In the genomic region with DNA sequence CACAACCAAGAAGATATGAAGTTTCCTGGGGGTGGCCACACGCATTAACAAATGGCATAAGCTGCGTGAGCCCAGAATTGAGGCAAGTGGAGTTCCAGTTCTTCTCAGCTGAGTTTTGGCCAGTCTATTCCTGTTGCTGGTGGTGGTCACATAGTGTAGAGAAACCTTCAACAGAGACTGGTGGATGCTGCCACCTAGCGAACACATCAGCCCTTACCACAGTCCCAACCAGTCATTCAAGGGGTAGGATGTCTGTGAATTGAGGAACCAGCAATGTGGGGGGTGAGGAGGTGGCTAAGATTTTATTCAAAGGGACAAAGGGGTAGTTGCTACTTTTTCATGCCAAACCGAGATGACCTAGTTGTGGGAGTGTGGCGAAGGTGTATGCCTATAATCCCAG, we compare ENCODE assay signal across 7 mouse cellular contexts. TPM values are rescaled to one million over a fixed set of nuclear protein-coding genes. Genes with fewer than 3 reads are reported as not detected.
DNase-seq lines count a peak whose midpoint lies in the region; ATAC-seq and TF ChIP-seq lines count a peak whose summit lies in the region.

No protein-coding gene starts in this region.

- no peak overlapping the region for H3K4me2 ChIP-seq in hindbrain, embryonic 13.5 days

- no peak overlapping the region for H3K27ac ChIP-seq in MEL (ENCODE audit: control insufficient read depth, low read depth, low read length)
- no peak overlapping the region for H3K27ac ChIP-seq in hindbrain, embryonic 13.5 days

- H3K79me2 ChIP-seq in MEL (ENCODE audit: control insufficient read depth, insufficient read depth, low read length, poor library complexity), result no peaks in the 10 kb centered on the region

- H3K9ac ChIP-seq in MEL (ENCODE audit: control insufficient read depth, low read depth, low read length, poor library complexity, severe bottlenecking), result no peak overlapping the region
- no peak overlapping the region for H3K9ac ChIP-seq in hindbrain, embryonic 13.5 days

- peak; percentile 86 for ATAC-seq in hindbrain, embryonic 13.5 days (ENCODE audit: low FRiP score)

- no peak for TF ChIP-seq POLR2A in MEL (IDR thresholded peaks at IDR 0.05; ENCODE audit: control insufficient read depth in 1 of 2, insufficient read depth in 1 of 2, low read depth in 1 of 2, low read length in 2 of 2, poor library complexity in 1 of 2)

- 17% methylated on average over 5 of the region's 5 CpGs for WGBS in hindbrain, embryonic 13.5 days

- peak; percentile 89 for DNase-seq in MEL (ENCODE audit: low read depth, low spot score)
- DNase-seq in c-Kit-positive CD71-positive TER-119-positive erythroid progenitor cells, embryonic 14.5 days (ENCODE audit: low spot score), result peak; percentile 21
- peak; percentile 72 to 75 for DNase-seq in frontal cortex, postnatal 10 days (ENCODE audit: low spot score in 2 of 2)
- peak; percentile 77 to 83 for DNase-seq in layer of hippocampus, postnatal 14 days (ENCODE audit: low spot score in 2 of 2)
- peak; percentile 81 for DNase-seq in lung, postnatal 10 days
- peak; percentile 79 to 87 for DNase-seq in right cerebral cortex, adult 2 months (ENCODE audit: low spot score in 2 of 2)

- TF ChIP-seq EP300 in MEL (IDR thresholded peaks at IDR 0.05; ENCODE audit: low read depth in 1 of 2, low read length in 2 of 2), result no peak

- TF ChIP-seq RAD21 in MEL (IDR thresholded peaks at IDR 0.05; ENCODE audit: low read depth, low read length), result peak; percentile 90

- no peak overlapping the region for H3K4me3 ChIP-seq in MEL (ENCODE audit: control insufficient read depth in 1 of 2, insufficient read depth in 1 of 2, low read depth in 2 of 2, low read length in 2 of 2)
- H3K4me3 ChIP-seq in hindbrain, embryonic 13.5 days, result no peak overlapping the region

- no peaks in the 10 kb centered on the region for H3K4me1 ChIP-seq in MEL (ENCODE audit: control insufficient read depth in 1 of 2, insufficient read depth in 2 of 2, low read length in 2 of 2)
- peaks cover 19% of the 10 kb centered on the region for H3K4me1 ChIP-seq in hindbrain, embryonic 13.5 days (replicated peaks)

- TF ChIP-seq CTCF in MEL (IDR thresholded peaks at IDR 0.05 in 2 of 3, conservative IDR thresholded peaks at IDR 0.05 in 1 of 3; ENCODE audit: control insufficient read depth in 1 of 3, insufficient read depth in 1 of 3, low read depth in 2 of 3, low read length in 3 of 3, poor library complexity in 1 of 3, severe bottlenecking in 1 of 3), result peak; percentile 77 to 94 (median 81)

- no peaks in the 10 kb centered on the region for H3K9me3 ChIP-seq in MEL (replicated peaks; ENCODE audit: insufficient read depth, low read length)
- H3K9me3 ChIP-seq in hindbrain, embryonic 13.5 days, result no peaks in the 10 kb centered on the region

- H3K27me3 ChIP-seq in MEL (ENCODE audit: control insufficient read depth in 1 of 2, insufficient read depth in 2 of 2, low read length in 2 of 2), result no peaks in the 10 kb centered on the region
- H3K27me3 ChIP-seq in hindbrain, embryonic 13.5 days, result 0 out of 2 replicates have a peak, but pooled peaks cover 5% of the 10 kb centered on the region

- H3K36me3 ChIP-seq in MEL (ENCODE audit: control insufficient read depth in 1 of 2, insufficient read depth in 2 of 2, low read length in 2 of 2), result no peaks in the 10 kb centered on the region
- no peaks in the 10 kb centered on the region for H3K36me3 ChIP-seq in hindbrain, embryonic 13.5 days

TF ChIP-seq in MEL, 35 proteins besides CTCF, POLR2A, EP300 and RAD21:
- TF ChIP-seq SMC3 (IDR thresholded peaks at IDR 0.05; ENCODE audit: low read depth, low read length) (peak; percentile 81), GABPA (IDR thresholded peaks at IDR 0.05; ENCODE audit: low read depth, low read length) (no peak), TCF12 (IDR thresholded peaks at IDR 0.05; ENCODE audit: low read depth, low read length) (no peak), HCFC1 (IDR thresholded peaks at IDR 0.05; ENCODE audit: low read depth, low read length) (no peak), KAT2A (conservative IDR thresholded peaks at IDR 0.05; ENCODE audit: low read depth, low read length) (no peak), SIN3A (IDR thresholded peaks at IDR 0.05; ENCODE audit: low read length) (peak; percentile 49; the same call in 1 of the 2 replicates), MAZ (IDR thresholded peaks at IDR 0.05; ENCODE audit: low read depth, low read length) (0 out of 2 replicates have a peak, but pooled peaks have one; percentile 15), ELF1 (IDR thresholded peaks at IDR 0.05; ENCODE audit: low read depth, low read length) (no peak), UBTF (IDR thresholded peaks at IDR 0.05; ENCODE audit: borderline replicate concordance, insufficient read depth, low read depth, low read length) (no peak), NELFE (IDR thresholded peaks at IDR 0.05; ENCODE audit: low read depth, low read length) (no peak), TBP (IDR thresholded peaks at IDR 0.05; ENCODE audit: low read depth, low read length) (peak; percentile 78), ZNF384 (IDR thresholded peaks at IDR 0.05; ENCODE audit: low read depth, low read length) (no peak), MAFK (IDR thresholded peaks at IDR 0.05; ENCODE audit: borderline replicate concordance, low read depth, low read length) (no peak), POLR2AphosphoS2 (IDR thresholded peaks at IDR 0.05; ENCODE audit: low read length) (no peak), MYC (IDR thresholded peaks at IDR 0.05; ENCODE audit: low read depth, low read length) (no peak), ZC3H11A (IDR thresholded peaks at IDR 0.05; ENCODE audit: low read depth, low read length) (peak; percentile 72), BHLHE40 (IDR thresholded peaks at IDR 0.05; ENCODE audit: borderline replicate concordance, low read depth, low read length) (no peak)

RNA-seq across cellular contexts. Expression of a gene that starts 22.4 kb away (rescaled TPM):
- not detected in 2 replicates for total RNA-seq in MEL (2012; rRNA removed)
- not detected for polyA plus RNA-seq in MEL (2012; ENCODE audit: insufficient read depth in 1 of 2, insufficient read length in 2 of 2, low read depth in 1 of 2, low replicate concordance in 2 of 2, missing spikeins in 1 of 2)
- not detected in 2 replicates for polyA plus RNA-seq in hindbrain, embryonic 13.5 days (2015; fragmentation: Nextera tagmentation; extraction: Ambion mirVana)
- not detected for total RNA-seq in layer of hippocampus, postnatal 14 days (2021)

RNA-seq across cellular contexts. Expression of a gene that starts 33.8 kb away (rescaled TPM):
- total RNA-seq in MEL (2012; rRNA removed), result 4.5 and 4.8 TPM in 2 replicates
- 1 to 10 TPM in 1 of 2 experiments, not detected in 1; 6.9 TPM for polyA plus RNA-seq in MEL (2012; ENCODE audit: insufficient read depth in 1 of 2, insufficient read length in 2 of 2, low read depth in 1 of 2, low replicate concordance in 2 of 2, missing spikeins in 1 of 2)
- polyA plus RNA-seq in hindbrain, embryonic 13.5 days (2015; fragmentation: Nextera tagmentation; extraction: Ambion mirVana), result 7.3 and 8.9 TPM in 2 replicates
- total RNA-seq in layer of hippocampus, postnatal 14 days (2021), result 10 to 100 TPM; 14.8 to 15.5 TPM

RNA-seq across cellular contexts. Expression of a gene that starts 35.3 kb away (rescaled TPM):
- not detected in 2 replicates for total RNA-seq in MEL (2012; rRNA removed)
- polyA plus RNA-seq in MEL (2012; ENCODE audit: insufficient read depth in 1 of 2, insufficient read length in 2 of 2, low read depth in 1 of 2, low replicate concordance in 2 of 2, missing spikeins in 1 of 2), result under 1 TPM in 1 of 2 experiments, not detected in 1; 0.22 TPM
- 0.31 TPM in 2 replicates for polyA plus RNA-seq in hindbrain, embryonic 13.5 days (2015; fragmentation: Nextera tagmentation; extraction: Ambion mirVana)
- under 1 TPM; 0.50 to 0.69 TPM for total RNA-seq in layer of hippocampus, postnatal 14 days (2021)

RNA-seq across cellular contexts. Expression of a gene that starts 58.9 kb away (rescaled TPM):
- not detected in 2 replicates for total RNA-seq in MEL (2012; rRNA removed)
- polyA plus RNA-seq in MEL (2012; ENCODE audit: insufficient read depth in 1 of 2, insufficient read length in 2 of 2, low read depth in 1 of 2, low replicate concordance in 2 of 2, missing spikeins in 1 of 2), result not detected
- polyA plus RNA-seq in hindbrain, embryonic 13.5 days (2015; fragmentation: Nextera tagmentation; extraction: Ambion mirVana), result 0.18 and 0.38 TPM in 2 replicates
- total RNA-seq in layer of hippocampus, postnatal 14 days (2021), result 1 to 10 TPM; 1.4 to 2.3 TPM

Comparison
In these comparisons a context has a peak if more than half of its experiments do, and no peak if none do; other contexts are left out.
1. DNase-seq: peak in every context shown above with its lines; median percentile 89 in MEL; 83 in right cerebral cortex, adult 2 months; 81 in lung, postnatal 10 days; 80 in layer of hippocampus, postnatal 14 days; 74 in frontal cortex, postnatal 10 days; 21 in c-Kit-positive CD71-positive TER-119-positive erythroid progenitor cells, embryonic 14.5 days.